21 mouse cellular contexts compared by ENCODE assay signal in genomic region chr13:112652205-112652604, GRCm38 (mm10). TPM values are rescaled to one million over a fixed set of nuclear protein-coding genes. Genes with fewer than 3 reads are reported as not detected.
DNase-seq lines count a peak whose midpoint lies in the region; ATAC-seq lines count a peak whose summit lies in the region.
"Had no signal": no experiment of that assay in that cellular context is flagged by ENCODE, and none has a peak within 500 bp of the region (broad histone marks: within the 10 kb centered on the region; RNA-seq: fewer than 3 reads in every experiment).

Gene Ddx4, minus strand, starts transcription at chr13:112652475.

- no peak within 1 kb of the TSS for H3K27ac ChIP-seq in heart, embryonic 11.5 days (ENCODE audit: low read depth, low read length)
- H3K27ac ChIP-seq in hindbrain, embryonic 13.5 days, result no peak within 1 kb of the TSS
- H3K27ac ChIP-seq in hindbrain, embryonic 14.5 days, result no peak within 1 kb of the TSS
- H3K27ac ChIP-seq: forebrain, embryonic 15.5 days; hindbrain, embryonic 12.5 days; kidney, embryonic 15.5 days; midbrain, embryonic 13.5 days; neural tube, embryonic 13.5 days had no signal

- H3K4me2 ChIP-seq in heart, embryonic 11.5 days, result peak within 1 kb of the TSS; percentile 40
- no peak within 1 kb of the TSS for H3K4me2 ChIP-seq in hindbrain, embryonic 13.5 days
- no peak within 1 kb of the TSS for H3K4me2 ChIP-seq in hindbrain, embryonic 14.5 days (replicated peaks)
- H3K4me2 ChIP-seq: forebrain, embryonic 15.5 days; hindbrain, embryonic 12.5 days; kidney, embryonic 15.5 days; midbrain, embryonic 13.5 days; neural tube, embryonic 13.5 days had no signal

- intact Hi-C loops in heart, postnatal 10 days (cut with DNase I), result no loop called here

- peaks cover 7% of the 10 kb centered on the region for H3K9me3 ChIP-seq in heart, embryonic 11.5 days (replicated peaks; ENCODE audit: control insufficient read depth, low read length)
- peaks cover 8% of the 10 kb centered on the region for H3K9me3 ChIP-seq in hindbrain, embryonic 13.5 days
- H3K9me3 ChIP-seq in hindbrain, embryonic 14.5 days (ENCODE audit: control insufficient read depth, low read length), result peaks cover 12% of the 10 kb centered on the region; the same call in 1 of the 2 replicates
- H3K9me3 ChIP-seq: forebrain, embryonic 15.5 days had no signal

- H3K27me3 ChIP-seq in heart, embryonic 11.5 days (ENCODE audit: control insufficient read depth, insufficient read depth, low read length), result no peaks in the 10 kb centered on the region
- 0 out of 2 replicates have a peak, but pooled peaks cover 2% of the 10 kb centered on the region for H3K27me3 ChIP-seq in hindbrain, embryonic 13.5 days
- H3K27me3 ChIP-seq in hindbrain, embryonic 14.5 days (ENCODE audit: control insufficient read depth, insufficient read depth, low read length), result no peaks in the 10 kb centered on the region
- H3K27me3 ChIP-seq: CH12.LX; forebrain, embryonic 15.5 days; hindbrain, embryonic 12.5 days; kidney, embryonic 15.5 days; midbrain, embryonic 13.5 days; neural tube, embryonic 13.5 days had no signal

- H3K4me1 ChIP-seq in heart, embryonic 11.5 days (ENCODE audit: control insufficient read depth, insufficient read depth, low read length), result no peaks in the 10 kb centered on the region
- no peaks in the 10 kb centered on the region for H3K4me1 ChIP-seq in hindbrain, embryonic 13.5 days (replicated peaks)
- no peaks in the 10 kb centered on the region for H3K4me1 ChIP-seq in hindbrain, embryonic 14.5 days (replicated peaks; ENCODE audit: control insufficient read depth, insufficient read depth, low read length)
- H3K4me1 ChIP-seq: forebrain, embryonic 15.5 days; hindbrain, embryonic 12.5 days; kidney, embryonic 15.5 days; midbrain, embryonic 13.5 days; neural tube, embryonic 13.5 days had no signal

- no peaks in the 10 kb centered on the region for H3K36me3 ChIP-seq in heart, embryonic 11.5 days (ENCODE audit: control insufficient read depth, insufficient read depth, low read length)
- H3K36me3 ChIP-seq in hindbrain, embryonic 13.5 days, result no peaks in the 10 kb centered on the region
- H3K36me3 ChIP-seq in hindbrain, embryonic 14.5 days (replicated peaks; ENCODE audit: control insufficient read depth, insufficient read depth), result no peaks in the 10 kb centered on the region
- H3K36me3 ChIP-seq: forebrain, embryonic 15.5 days; hindbrain, embryonic 12.5 days; kidney, embryonic 15.5 days; midbrain, embryonic 13.5 days; neural tube, embryonic 13.5 days had no signal

- H3K9ac ChIP-seq in heart, embryonic 11.5 days (ENCODE audit: low read depth, low read length), result no peak within 1 kb of the TSS
- H3K9ac ChIP-seq in hindbrain, embryonic 13.5 days, result no peak within 1 kb of the TSS
- H3K9ac ChIP-seq in hindbrain, embryonic 14.5 days, result no peak within 1 kb of the TSS
- H3K9ac ChIP-seq: forebrain, embryonic 15.5 days; hindbrain, embryonic 12.5 days; kidney, embryonic 15.5 days; midbrain, embryonic 13.5 days; neural tube, embryonic 13.5 days had no signal

- no peak for DNase-seq in heart, postnatal 10 days
- no peak for DNase-seq in hindbrain, embryonic 14.5 days (ENCODE audit: low spot score)
- peak; percentile 91 for DNase-seq in ZHBTc4 (ENCODE audit: low read depth, low spot score)
- DNase-seq in testis, postnatal 14 days (ENCODE audit: low spot score), result peak; percentile 95
- DNase-seq in left cerebral cortex, adult 18-20 months (ENCODE audit: low spot score in 2 of 2), result no peak
- DNase-seq: adrenal gland, postnatal 14 days; cerebellum, adult 11-12 months; cerebellum, postnatal 14 days; gastrocnemius, postnatal 36 days; kidney, postnatal 4 days; thymus, adult 18-20 months had no signal

- no peak for ATAC-seq in heart, embryonic 11.5 days (replicated peaks; ENCODE audit: insufficient number of reproducible peaks, low FRiP score, low TSS enrichment)
- ATAC-seq in hindbrain, embryonic 13.5 days (ENCODE audit: low FRiP score), result no peak
- no peak for ATAC-seq in hindbrain, embryonic 14.5 days (ENCODE audit: low FRiP score)
- ATAC-seq in cerebellum, adult (ENCODE audit: insufficient number of reproducible peaks, low FRiP score, low TSS enrichment), result no peak
- ATAC-seq: forebrain, embryonic 15.5 days; intestine, postnatal 0 days; midbrain, embryonic 13.5 days had no signal

- H3K4me3 ChIP-seq in heart, embryonic 11.5 days (ENCODE audit: low read depth, low read length), result no peak within 1 kb of the TSS
- 0 out of 2 replicates have a peak within 1 kb of the TSS, but pooled peaks have one; percentile 3 for H3K4me3 ChIP-seq in hindbrain, embryonic 13.5 days
- H3K4me3 ChIP-seq in hindbrain, embryonic 14.5 days (replicated peaks; ENCODE audit: low read length), result no peak within 1 kb of the TSS
- H3K4me3 ChIP-seq: forebrain, embryonic 15.5 days; hindbrain, embryonic 12.5 days; kidney, embryonic 15.5 days; midbrain, embryonic 13.5 days; neural tube, embryonic 13.5 days had no signal

- WGBS in heart, embryonic 11.5 days (ENCODE audit: insufficient replicate concordance), result 57% methylated on average over 45 of the region's 45 CpGs
- 64% methylated on average over 45 of the region's 45 CpGs for WGBS in hindbrain, embryonic 13.5 days
- WGBS in hindbrain, embryonic 14.5 days, result 75% methylated on average over 45 of the region's 45 CpGs

RNA-seq across cellular contexts. Expression of gene Ddx4, which starts in this region (rescaled TPM):
- 1.2 TPM in 2 replicates for polyA plus RNA-seq in heart, embryonic 11.5 days (2014; fragmentation: Nextera tagmentation; extraction: Ambion mirVana)
- total RNA-seq in heart, postnatal 10 days (2021), result under 1 TPM; 0.14 to 0.37 TPM
- polyA plus RNA-seq in hindbrain, embryonic 13.5 days (2015; fragmentation: Nextera tagmentation; extraction: Ambion mirVana), result 0.78 and 1.5 TPM in 2 replicates
- 1.8 and 2.0 TPM in 2 replicates for polyA plus RNA-seq in hindbrain, embryonic 14.5 days (2014; fragmentation: Nextera tagmentation; extraction: Ambion mirVana)
- total RNA-seq in left cerebral cortex, adult 18-20 months (2021), result 1 to 10 TPM; 1.6 to 1.7 TPM
- total RNA-seq: gastrocnemius, postnatal 36 days had no signal

Comparison
In these comparisons a context has a peak if more than half of its experiments do, and no peak if none do; other contexts are left out.
1. DNase-seq: peak in ZHBTc4 (single experiment) and testis, postnatal 14 days (single experiment); none in heart, postnatal 10 days (0 of 2), hindbrain, embryonic 14.5 days (single experiment) and left cerebral cortex, adult 18-20 months (0 of 2).